Mouse (Mus musculus): Measurements from ENCODE around the gene Ubash3b. TPM values are rescaled to one million over a fixed set of nuclear protein-coding genes. Genes with fewer than 3 reads are reported as not detected.

Gene Ubash3b
- polyA plus RNA-seq, 1 experiment from 2014 or later: 13.4 TPM

DNA sequence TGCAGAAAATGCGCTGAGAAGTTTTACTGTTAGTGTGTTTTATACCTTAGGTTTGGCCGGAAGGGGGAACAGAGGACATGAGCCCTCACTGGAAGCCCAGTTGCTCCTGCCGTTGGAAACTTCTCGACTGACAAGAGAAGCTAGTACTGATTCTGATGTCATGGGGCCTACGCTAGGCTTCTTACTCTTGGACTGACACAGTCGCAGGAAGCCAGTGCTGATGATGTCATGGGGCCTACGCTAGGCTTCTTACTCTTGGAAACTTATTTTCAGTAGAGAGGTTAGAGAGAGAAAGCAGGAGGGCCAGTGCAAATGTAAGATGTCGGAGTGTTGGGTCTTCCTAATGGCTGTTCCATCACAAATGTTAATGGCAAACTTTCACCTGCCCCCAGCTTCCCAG is 57.8 kb downstream of the Ubash3b start:
- 87% methylated on average over 8 of the region's 8 CpGs for WGBS
- Histone ChIP-seq H3K4me1 (replicated peaks; ENCODE audit: control insufficient read depth, insufficient read depth, low read length) (peaks cover 16% of the 10 kb centered on the region), H3K4me3 (ENCODE audit: low read depth, low read length) (no peak overlapping the region), H3K27me3 (replicated peaks; ENCODE audit: control insufficient read depth, insufficient read depth, low read length) (no peaks in the 10 kb centered on the region), H3K27ac (ENCODE audit: low read depth, low read length) (no peak overlapping the region), H3K36me3 (ENCODE audit: control insufficient read depth, insufficient read depth, low read length) (no peaks in the 10 kb centered on the region), H3K9ac (ENCODE audit: low read depth, low read length) (no peak overlapping the region), H3K9me3 (ENCODE audit: control insufficient read depth, low read length) (no peaks in the 10 kb centered on the region), H3K4me2 (no peak overlapping the region)
- no peak for DNase-seq (ENCODE audit: low spot score)
- ATAC-seq (replicated peaks; ENCODE audit: low FRiP score): no peak

GRCm38 (mm10) chr9:41102613-41103012 is 58.9 kb downstream of the Ubash3b start:
- H3K4me1 ChIP-seq (replicated peaks; ENCODE audit: control insufficient read depth, insufficient read depth, low read length): peaks cover 13% of the 10 kb centered on the region
- H3K27me3 ChIP-seq (replicated peaks; ENCODE audit: control insufficient read depth, insufficient read depth, low read length): no peaks in the 10 kb centered on the region
- no peak overlapping the region for H3K27ac ChIP-seq (ENCODE audit: low read depth, low read length)
- no peak overlapping the region for H3K9ac ChIP-seq (ENCODE audit: low read depth, low read length)
- no peak overlapping the region for H3K4me3 ChIP-seq (ENCODE audit: low read depth, low read length)
- no peaks in the 10 kb centered on the region for H3K36me3 ChIP-seq (ENCODE audit: control insufficient read depth, insufficient read depth, low read length)
- ATAC-seq (replicated peaks; ENCODE audit: low FRiP score): no peak
- 84% methylated on average over 10 of the region's 10 CpGs for WGBS
- DNase-seq (ENCODE audit: low spot score): no peak
- H3K9me3 ChIP-seq (ENCODE audit: control insufficient read depth, low read length): no peaks in the 10 kb centered on the region
- no peak overlapping the region for H3K4me2 ChIP-seq

DNA sequence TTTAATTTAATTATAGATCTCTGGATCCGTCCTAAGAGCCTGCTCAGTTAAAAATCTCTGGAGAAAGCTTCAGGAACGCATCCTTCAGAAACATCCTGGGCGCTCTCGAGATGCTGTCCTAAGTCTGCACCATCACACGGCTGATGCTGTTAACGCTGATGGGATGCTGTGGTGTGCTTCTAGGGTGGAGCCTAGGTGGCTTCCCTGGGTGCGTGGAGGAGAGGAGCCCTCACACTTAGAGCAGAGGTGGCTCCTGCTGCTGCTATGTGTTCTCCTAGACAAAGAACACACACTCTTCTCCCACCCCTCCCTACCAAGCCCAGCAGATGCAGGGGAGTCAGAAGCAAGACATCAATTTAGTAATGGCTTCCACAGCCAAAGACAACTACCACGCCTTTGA is 61.6 kb downstream of the Ubash3b start:
- DNase-seq (ENCODE audit: low spot score) (no peak), ATAC-seq (replicated peaks; ENCODE audit: low FRiP score) (no peak)
- Histone ChIP-seq H3K9me3 (ENCODE audit: control insufficient read depth, low read length) (no peaks in the 10 kb centered on the region), H3K4me2 (no peak overlapping the region), H3K27me3 (replicated peaks; ENCODE audit: control insufficient read depth, insufficient read depth, low read length) (no peaks in the 10 kb centered on the region), H3K4me3 (ENCODE audit: low read depth, low read length) (no peak overlapping the region), H3K27ac (ENCODE audit: low read depth, low read length) (no peak overlapping the region), H3K4me1 (replicated peaks; ENCODE audit: control insufficient read depth, insufficient read depth, low read length) (peaks cover 6% of the 10 kb centered on the region), H3K9ac (ENCODE audit: low read depth, low read length) (no peak overlapping the region), H3K36me3 (ENCODE audit: control insufficient read depth, insufficient read depth, low read length) (no peaks in the 10 kb centered on the region)
- 78% methylated on average over 8 of the region's 8 CpGs for WGBS

- no peak overlapping the region for H3K27ac ChIP-seq (ENCODE audit: low read depth, low read length)
- DNase-seq (ENCODE audit: low spot score): no peak
- H3K4me2 ChIP-seq: no peak overlapping the region
- no peaks in the 10 kb centered on the region for H3K27me3 ChIP-seq (replicated peaks; ENCODE audit: control insufficient read depth, insufficient read depth, low read length)
- H3K4me1 ChIP-seq (replicated peaks; ENCODE audit: control insufficient read depth, insufficient read depth, low read length): peaks cover 4% of the 10 kb centered on the region; the same call in 1 of the 2 replicates
- no peaks in the 10 kb centered on the region for H3K9me3 ChIP-seq (ENCODE audit: control insufficient read depth, low read length)
- no peak overlapping the region for H3K4me3 ChIP-seq (ENCODE audit: low read depth, low read length)
- H3K9ac ChIP-seq (ENCODE audit: low read depth, low read length): no peak overlapping the region
- no peak for ATAC-seq (replicated peaks; ENCODE audit: low FRiP score)
- 62% methylated on average over 5 of the region's 5 CpGs for WGBS
- no peaks in the 10 kb centered on the region for H3K36me3 ChIP-seq (ENCODE audit: control insufficient read depth, insufficient read depth, low read length)
Observed at GRCm38 (mm10) chr9:41099067-41099466, 62.4 kb downstream of the Ubash3b start.

- Histone ChIP-seq H3K4me1 (replicated peaks; ENCODE audit: control insufficient read depth, insufficient read depth, low read length) (peaks cover 4% of the 10 kb centered on the region; the same call in 1 of the 2 replicates), H3K9ac (ENCODE audit: low read depth, low read length) (no peak overlapping the region), H3K27me3 (replicated peaks; ENCODE audit: control insufficient read depth, insufficient read depth, low read length) (no peaks in the 10 kb centered on the region), H3K9me3 (ENCODE audit: control insufficient read depth, low read length) (no peaks in the 10 kb centered on the region), H3K4me2 (no peak overlapping the region), H3K27ac (ENCODE audit: low read depth, low read length) (no peak overlapping the region), H3K36me3 (ENCODE audit: control insufficient read depth, insufficient read depth, low read length) (no peaks in the 10 kb centered on the region), H3K4me3 (ENCODE audit: low read depth, low read length) (no peak overlapping the region)
- no peak for DNase-seq (ENCODE audit: low spot score)
- WGBS: 79% methylated on average over 6 of the region's 6 CpGs
- no peak for ATAC-seq (replicated peaks; ENCODE audit: low FRiP score)
Observed at GRCm38 (mm10) chr9:41098065-41098464, 63.4 kb downstream of the Ubash3b start.

GRCm38 (mm10) chr9:41091993-41092392 is 69.5 kb downstream of the Ubash3b start:
- no peak overlapping the region for H3K4me3 ChIP-seq (ENCODE audit: low read depth, low read length)
- H3K9me3 ChIP-seq (ENCODE audit: control insufficient read depth, low read length): no peaks in the 10 kb centered on the region
- peaks cover 10% of the 10 kb centered on the region; the same call in 1 of the 2 replicates for H3K4me1 ChIP-seq (replicated peaks; ENCODE audit: control insufficient read depth, insufficient read depth, low read length)
- WGBS: 90% methylated on average over 12 of the region's 12 CpGs
- no peak overlapping the region for H3K4me2 ChIP-seq
- DNase-seq (ENCODE audit: low spot score): no peak
- H3K27me3 ChIP-seq (replicated peaks; ENCODE audit: control insufficient read depth, insufficient read depth, low read length): no peaks in the 10 kb centered on the region
- ATAC-seq (replicated peaks; ENCODE audit: low FRiP score): no peak
- no peaks in the 10 kb centered on the region for H3K36me3 ChIP-seq (ENCODE audit: control insufficient read depth, insufficient read depth, low read length)
- H3K9ac ChIP-seq (ENCODE audit: low read depth, low read length): no peak overlapping the region
- no peak overlapping the region for H3K27ac ChIP-seq (ENCODE audit: low read depth, low read length)

DNA sequence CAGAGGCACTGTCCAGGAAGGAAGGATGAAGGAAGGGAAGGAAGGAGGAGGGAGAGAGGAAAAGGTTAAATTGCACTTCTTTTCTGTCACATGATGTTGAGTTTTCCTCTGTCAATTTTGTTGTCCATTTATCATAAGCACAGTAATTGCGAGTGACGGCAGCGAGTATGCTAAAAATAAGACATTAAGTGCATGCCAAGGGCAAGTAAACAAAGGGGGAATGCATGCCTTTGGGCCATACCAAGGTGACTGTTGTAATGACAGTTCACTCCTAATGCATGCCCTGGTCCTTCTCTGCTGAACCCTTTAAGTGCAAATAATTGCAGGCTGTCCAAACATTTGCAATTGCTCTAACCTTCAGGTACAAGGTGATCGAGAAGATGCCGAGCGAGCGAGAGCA is 70.3 kb downstream of the Ubash3b start:
- H3K9me3 ChIP-seq (ENCODE audit: control insufficient read depth, low read length): no peaks in the 10 kb centered on the region
- DNase-seq (ENCODE audit: low spot score) (no peak), ATAC-seq (replicated peaks; ENCODE audit: low FRiP score) (no peak)
- H3K36me3 ChIP-seq (ENCODE audit: control insufficient read depth, insufficient read depth, low read length): no peaks in the 10 kb centered on the region
- no peak overlapping the region for H3K4me2 ChIP-seq
- WGBS: 79% methylated on average over 7 of the region's 7 CpGs
- no peak overlapping the region for H3K4me3 ChIP-seq (ENCODE audit: low read depth, low read length)
- H3K27me3 ChIP-seq (replicated peaks; ENCODE audit: control insufficient read depth, insufficient read depth, low read length): no peaks in the 10 kb centered on the region
- peaks cover 10% of the 10 kb centered on the region; the same call in 1 of the 2 replicates for H3K4me1 ChIP-seq (replicated peaks; ENCODE audit: control insufficient read depth, insufficient read depth, low read length)
- H3K27ac ChIP-seq (ENCODE audit: low read depth, low read length): peak overlapping the region; percentile 49; the same call in 1 of the 2 replicates
- no peak overlapping the region for H3K9ac ChIP-seq (ENCODE audit: low read depth, low read length)

DNA sequence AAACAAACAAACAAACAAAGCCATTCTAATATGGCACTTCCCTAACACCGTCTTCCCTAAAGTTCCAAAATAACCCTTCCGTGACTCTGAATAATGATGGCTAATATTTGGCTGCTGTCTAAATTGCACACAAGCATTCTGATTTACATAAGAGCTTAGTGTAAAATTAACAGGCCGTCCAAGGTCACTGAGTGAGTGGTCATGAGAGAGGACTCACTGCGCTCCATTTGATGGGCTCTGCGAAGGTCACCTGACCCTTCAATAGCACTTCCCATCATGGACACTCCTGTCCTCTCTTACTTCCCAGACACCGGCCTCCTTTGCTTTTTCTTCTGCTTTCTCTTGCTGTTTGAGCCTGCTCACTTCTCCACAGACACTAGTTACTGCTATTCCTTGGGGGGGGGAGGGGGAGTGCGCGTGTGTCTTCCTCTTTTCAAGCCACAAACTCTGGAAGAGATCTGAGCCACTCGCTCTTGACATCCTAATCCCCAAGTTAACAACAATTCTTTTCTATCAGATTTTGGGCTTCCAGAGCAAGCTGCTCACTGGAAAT is 73.6 kb downstream of the Ubash3b start:
- Histone ChIP-seq H3K27ac (ENCODE audit: low read depth, low read length) (no peak overlapping the region), H3K4me3 (ENCODE audit: low read depth, low read length) (no peak overlapping the region), H3K36me3 (ENCODE audit: control insufficient read depth, insufficient read depth, low read length) (no peaks in the 10 kb centered on the region), H3K4me1 (replicated peaks; ENCODE audit: control insufficient read depth, insufficient read depth, low read length) (peaks cover 35% of the 10 kb centered on the region), H3K27me3 (replicated peaks; ENCODE audit: control insufficient read depth, insufficient read depth, low read length) (no peaks in the 10 kb centered on the region), H3K9ac (ENCODE audit: low read depth, low read length) (no peak overlapping the region), H3K9me3 (ENCODE audit: control insufficient read depth, low read length) (no peaks in the 10 kb centered on the region), H3K4me2 (no peak overlapping the region)
- no peak for ATAC-seq (replicated peaks; ENCODE audit: low FRiP score)
- no peak for DNase-seq (ENCODE audit: low spot score)
- WGBS: 57% methylated on average over 9 of the region's 9 CpGs

DNA sequence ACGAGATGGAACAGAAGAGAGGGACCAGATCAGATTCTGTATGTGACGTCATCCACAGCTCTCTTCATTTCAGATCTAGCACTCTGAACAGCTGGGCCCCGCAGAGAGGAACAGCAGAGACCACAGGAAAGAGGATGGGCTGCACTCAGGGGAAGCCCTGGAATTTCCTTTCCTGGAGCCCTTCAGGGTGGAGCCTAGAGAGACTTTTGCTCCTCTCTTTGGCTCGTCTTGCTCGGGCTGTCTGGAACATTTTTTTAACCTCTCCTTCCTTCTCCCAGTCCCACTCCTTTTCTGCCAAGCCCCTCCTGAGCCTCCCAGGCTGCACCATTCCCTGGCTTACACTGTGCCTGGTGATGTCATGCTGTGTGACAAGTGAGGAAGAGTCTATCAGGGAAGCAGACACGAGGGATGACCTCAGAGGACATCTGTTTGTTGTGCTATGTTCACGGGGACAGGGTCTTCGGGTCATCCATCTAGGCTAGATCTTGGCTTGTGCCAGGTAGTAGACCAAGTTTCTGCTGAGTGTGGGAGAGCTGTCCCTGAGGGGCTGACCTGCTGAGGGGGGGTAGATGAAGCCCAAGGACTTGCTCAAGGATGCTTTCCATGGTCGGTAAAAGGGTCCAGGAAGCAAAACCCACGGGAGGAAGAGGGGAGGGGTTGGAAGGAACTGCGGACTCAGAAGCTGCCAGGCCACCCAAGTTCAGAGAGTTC is 77.2 kb downstream of the Ubash3b start:
- WGBS: 20% methylated on average over 11 of the region's 11 CpGs
- no peaks in the 10 kb centered on the region for H3K27me3 ChIP-seq (replicated peaks; ENCODE audit: control insufficient read depth, insufficient read depth, low read length)
- H3K9ac ChIP-seq (ENCODE audit: low read depth, low read length): no peak overlapping the region
- H3K4me3 ChIP-seq (ENCODE audit: low read depth, low read length): no peak overlapping the region
- H3K36me3 ChIP-seq (ENCODE audit: control insufficient read depth, insufficient read depth, low read length): no peaks in the 10 kb centered on the region
- H3K9me3 ChIP-seq (ENCODE audit: control insufficient read depth, low read length): no peaks in the 10 kb centered on the region
- H3K4me1 ChIP-seq (replicated peaks; ENCODE audit: control insufficient read depth, insufficient read depth, low read length): peaks cover 63% of the 10 kb centered on the region
- H3K27ac ChIP-seq (ENCODE audit: low read depth, low read length): peak overlapping the region; percentile 36; the same call in 1 of the 2 replicates
- no peak for DNase-seq (ENCODE audit: low spot score)
- peak; percentile 19; the same call in 1 of the 2 replicates for ATAC-seq (replicated peaks; ENCODE audit: low FRiP score)
- H3K4me2 ChIP-seq: peak overlapping the region; percentile 35
